Mouse (Mus musculus): Measurements from ENCODE around the gene Pdcd11.

- TF ChIP-seq CTCF (IDR thresholded peaks at IDR 0.05; ENCODE audit: control insufficient read depth, insufficient read depth, insufficient replicate concordance, low read depth, low read length) = no peak
- TF ChIP-seq POLR2A (IDR thresholded peaks at IDR 0.05; ENCODE audit: control insufficient read depth, low read depth, low read length) = no peak
Measured at GRCm38 (mm10) chr19:47065860-47066259, 24.7 kb upstream of the Pdcd11 start.
